Mouse (Mus musculus): ENCODE data around the gene Plin3.

DNA sequence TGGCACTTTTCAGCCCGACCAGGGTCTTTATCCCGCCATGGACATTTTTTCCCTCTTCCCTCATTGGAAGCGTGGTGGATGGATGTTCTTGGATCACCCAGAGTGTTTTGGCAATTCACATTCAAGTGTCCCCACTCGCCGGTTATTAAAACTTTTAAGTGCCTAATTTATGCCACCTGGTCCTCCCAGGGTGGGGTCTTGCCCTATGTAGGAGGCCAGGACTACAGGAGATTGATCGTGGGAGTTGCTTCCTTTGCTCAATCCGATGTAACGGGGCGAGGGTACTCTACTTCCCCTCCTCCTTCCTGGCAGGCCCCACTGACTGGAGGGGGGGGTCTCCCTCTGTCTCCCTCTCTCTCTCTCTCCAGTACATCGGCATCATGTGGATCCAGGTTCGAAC lies 12.0 kb upstream of the Plin3 start:
- TF ChIP-seq POLR2A (IDR thresholded peaks at IDR 0.05; ENCODE audit: extremely low read depth, insufficient read depth, low read length) = no peak
- TF ChIP-seq CTCF (IDR thresholded peaks at IDR 0.05; ENCODE audit: low read depth, low read length) = no peak
